Comparison of ENCODE assay signal across 10 mouse cellular contexts in genomic region chr4:150119640-150120039, GRCm38 (mm10). TPM values are rescaled to one million over a fixed set of nuclear protein-coding genes. Genes with fewer than 3 reads are reported as not detected.
A peak's percentile ranks its signal among the peaks of the same experiment; 100 is the strongest.
DNase-seq lines count a peak whose midpoint lies in the region; ATAC-seq and TF ChIP-seq lines count a peak whose summit lies in the region.
"Had no signal": no experiment of that assay in that cellular context is flagged by ENCODE, and none has a peak within 500 bp of the region (broad histone marks: within the 10 kb centered on the region; RNA-seq: fewer than 3 reads in every experiment).

No protein-coding gene starts in this region.

- no peaks in the 10 kb centered on the region for H3K9me3 ChIP-seq in forebrain, embryonic 12.5 days
- no peaks in the 10 kb centered on the region for H3K9me3 ChIP-seq in kidney, embryonic 16.5 days (ENCODE audit: low read length)
- no peaks in the 10 kb centered on the region for H3K9me3 ChIP-seq in neural tube, embryonic 13.5 days
- H3K9me3 ChIP-seq: embryonic facial prominence, embryonic 15.5 days; liver, embryonic 15.5 days had no signal

- no peak for ATAC-seq in forebrain, embryonic 12.5 days (ENCODE audit: low FRiP score)
- no peak; the same call in 1 of the 2 replicates for ATAC-seq in kidney, embryonic 16.5 days (ENCODE audit: low FRiP score, low TSS enrichment)
- ATAC-seq in neural tube, embryonic 13.5 days (ENCODE audit: low read depth) = no peak

- H3K4me2 ChIP-seq in forebrain, embryonic 12.5 days = peak overlapping the region; percentile 45
- peak overlapping the region; percentile 52 for H3K4me2 ChIP-seq in kidney, embryonic 16.5 days (replicated peaks; ENCODE audit: low read depth, low read length)
- H3K4me2 ChIP-seq in neural tube, embryonic 13.5 days = peak overlapping the region; percentile 48
- H3K4me2 ChIP-seq: liver, embryonic 15.5 days had no signal

- H3K36me3 ChIP-seq in forebrain, embryonic 12.5 days (replicated peaks) = no peaks in the 10 kb centered on the region
- H3K36me3 ChIP-seq in kidney, embryonic 16.5 days (ENCODE audit: insufficient read depth, low read length) = no peaks in the 10 kb centered on the region
- H3K36me3 ChIP-seq in neural tube, embryonic 13.5 days = no peaks in the 10 kb centered on the region
- H3K36me3 ChIP-seq: embryonic facial prominence, embryonic 15.5 days; liver, embryonic 15.5 days had no signal

- no peak for TF ChIP-seq CTCF in left cerebral cortex, adult 2 months (IDR thresholded peaks at IDR 0.05)

- H3K27me3 ChIP-seq in forebrain, embryonic 12.5 days = no peaks in the 10 kb centered on the region
- no peaks in the 10 kb centered on the region for H3K27me3 ChIP-seq in kidney, embryonic 16.5 days (ENCODE audit: insufficient read depth, low read length)
- H3K27me3 ChIP-seq in neural tube, embryonic 13.5 days = no peaks in the 10 kb centered on the region
- H3K27me3 ChIP-seq: embryonic facial prominence, embryonic 15.5 days; liver, embryonic 15.5 days had no signal

- no peak overlapping the region for H3K27ac ChIP-seq in forebrain, embryonic 12.5 days
- 0 out of 2 replicates have a peak overlapping the region, but pooled peaks have one; percentile 7 for H3K27ac ChIP-seq in kidney, embryonic 16.5 days (ENCODE audit: low read length)
- H3K27ac ChIP-seq in neural tube, embryonic 13.5 days (replicated peaks) = 0 out of 2 replicates have a peak overlapping the region, but pooled peaks have one; percentile 14
- no peak overlapping the region for H3K27ac ChIP-seq in left cerebral cortex, adult 2 months
- H3K27ac ChIP-seq: embryonic facial prominence, embryonic 15.5 days; liver, embryonic 15.5 days had no signal

- peaks cover 12% of the 10 kb centered on the region for H3K4me1 ChIP-seq in forebrain, embryonic 12.5 days
- peaks cover 16% of the 10 kb centered on the region for H3K4me1 ChIP-seq in kidney, embryonic 16.5 days (ENCODE audit: insufficient read depth, low read length)
- peaks cover 23% of the 10 kb centered on the region for H3K4me1 ChIP-seq in neural tube, embryonic 13.5 days (replicated peaks)

- H3K4me3 ChIP-seq in forebrain, embryonic 12.5 days (replicated peaks) = 0 out of 2 replicates have a peak overlapping the region, but pooled peaks have one; percentile 14
- peak overlapping the region; percentile 21; the same call in 1 of the 2 replicates for H3K4me3 ChIP-seq in kidney, embryonic 16.5 days (ENCODE audit: low read length)
- H3K4me3 ChIP-seq in neural tube, embryonic 13.5 days = peak overlapping the region; percentile 8; the same call in 1 of the 2 replicates
- no peak overlapping the region for H3K4me3 ChIP-seq in left cerebral cortex, adult 2 months
- H3K4me3 ChIP-seq: embryonic facial prominence, embryonic 15.5 days; liver, embryonic 15.5 days had no signal

- no peak overlapping the region for H3K9ac ChIP-seq in forebrain, embryonic 12.5 days
- H3K9ac ChIP-seq in kidney, embryonic 16.5 days (replicated peaks; ENCODE audit: low read length) = peak overlapping the region; percentile 40; the same call in 1 of the 2 replicates
- no peak overlapping the region for H3K9ac ChIP-seq in neural tube, embryonic 13.5 days
- H3K9ac ChIP-seq: embryonic facial prominence, embryonic 15.5 days; liver, embryonic 15.5 days had no signal

- intact Hi-C loops in left cerebral cortex, adult 2 months (cut with DNase I) = loop anchor here (5.0 kb wide), 1 partner anchor 88 kb away; no protein-coding TSS in a partner anchor

- peak; percentile 42 for DNase-seq in layer of hippocampus, adult 9-11 months
- no peak for DNase-seq in layer of hippocampus, postnatal 36 days
- no peak for DNase-seq in cerebellum, adult 9-11 months
- DNase-seq in layer of hippocampus, postnatal 14 days (ENCODE audit: low spot score in 2 of 2) = no peak
- no peak for DNase-seq in left cerebral cortex, adult 2 months (ENCODE audit: extremely low spot score in 1 of 2, low spot score in 2 of 2)

- 71% methylated on average over 14 of the region's 14 CpGs for WGBS in forebrain, embryonic 12.5 days
- 19% methylated on average over 14 of the region's 14 CpGs for WGBS in kidney, embryonic 16.5 days
- 39% methylated on average over 14 of the region's 14 CpGs for WGBS in neural tube, embryonic 13.5 days

RNA-seq across cellular contexts. Expression of gene Slc2a5, which starts 0.6 kb away (rescaled TPM):
- 1 to 10 TPM; 3.8 to 5.7 TPM for total RNA-seq in layer of hippocampus, postnatal 36 days (2021)
- polyA plus RNA-seq in forebrain, embryonic 12.5 days (2016; fragmentation: Nextera tagmentation; extraction: Ambion mirVana) = 1.1 and 1.3 TPM in 2 replicates
- polyA plus RNA-seq in kidney, embryonic 16.5 days (2015; fragmentation: Nextera tagmentation; extraction: Ambion mirVana) = 2.2 and 2.5 TPM in 2 replicates
- 2.5 and 2.7 TPM in 2 replicates for polyA plus RNA-seq in neural tube, embryonic 13.5 days (2015; fragmentation: Nextera tagmentation; extraction: Ambion mirVana)
- total RNA-seq in layer of hippocampus, postnatal 14 days (2021) = 1 to 10 TPM; 4.2 to 5.3 TPM
- total RNA-seq in left cerebral cortex, adult 2 months (2021) = 1 to 10 TPM; 4.5 to 4.7 TPM

RNA-seq across cellular contexts. Expression of gene Slc2a7, which starts 29.1 kb away (rescaled TPM):
- total RNA-seq in layer of hippocampus, postnatal 36 days (2021) = not detected
- not detected in 2 replicates for polyA plus RNA-seq in forebrain, embryonic 12.5 days (2016; fragmentation: Nextera tagmentation; extraction: Ambion mirVana)
- polyA plus RNA-seq in kidney, embryonic 16.5 days (2015; fragmentation: Nextera tagmentation; extraction: Ambion mirVana) = not detected in 2 replicates
- polyA plus RNA-seq in neural tube, embryonic 13.5 days (2015; fragmentation: Nextera tagmentation; extraction: Ambion mirVana) = not detected in 2 replicates
- total RNA-seq in layer of hippocampus, postnatal 14 days (2021) = not detected
- not detected for total RNA-seq in left cerebral cortex, adult 2 months (2021)
- polyA plus RNA-seq: embryonic facial prominence, embryonic 15.5 days had no signal

RNA-seq across cellular contexts. Expression of gene Gpr157, which starts 32.5 kb away (rescaled TPM):
- total RNA-seq in layer of hippocampus, postnatal 36 days (2021) = 1 to 10 TPM; 1.2 to 1.3 TPM
- 0.32 and 0.54 TPM in 2 replicates for polyA plus RNA-seq in forebrain, embryonic 12.5 days (2016; fragmentation: Nextera tagmentation; extraction: Ambion mirVana)
- polyA plus RNA-seq in kidney, embryonic 16.5 days (2015; fragmentation: Nextera tagmentation; extraction: Ambion mirVana) = 0.40 and 0.51 TPM in 2 replicates
- 0.56 and 0.70 TPM in 2 replicates for polyA plus RNA-seq in neural tube, embryonic 13.5 days (2015; fragmentation: Nextera tagmentation; extraction: Ambion mirVana)
- total RNA-seq in layer of hippocampus, postnatal 14 days (2021) = 1 to 10 TPM; 1.1 to 1.4 TPM
- 1 to 10 TPM; 1.5 TPM for total RNA-seq in left cerebral cortex, adult 2 months (2021)

Comparison
In these comparisons a context has a peak if more than half of its experiments do, and no peak if none do; other contexts are left out.
1. H3K27ac ChIP-seq: peak in kidney, embryonic 16.5 days (single experiment) and neural tube, embryonic 13.5 days (single experiment); none in forebrain, embryonic 12.5 days (single experiment) and left cerebral cortex, adult 2 months (single experiment).
2. Peak in every context shown above with its lines, with median percentiles within 50 percentile points of each other: H3K4me2 ChIP-seq.